Mouse (Mus musculus) lung, postnatal 4 days (tissue): Measurements from ENCODE around the gene Slc15a3.
A peak's percentile ranks its signal among the peaks of the same experiment; 100 is the strongest.

ENCODE experiments used
- DNase-seq, 2 experiments: peaks; one replicate each; pipeline ENCODE4 v3.0.0; 2021

Slc15a3 gene

GRCm38 (mm10) chr19:10869886-10870527 lies 30.5 kb downstream of the Slc15a3 start, which contains the start of gene Tmem132a:
TSS of gene Tmem132a (minus strand) at chr19:10869940.
- peak in 1 of 2 experiments; percentile 40 for DNase-seq

GRCm38 (mm10) chr19:10870676-10871075 lies 31.1 kb downstream of the Slc15a3 start:
- no peak for DNase-seq

- no peak for DNase-seq
Observed at GRCm38 (mm10) chr19:10871328-10871961, 31.9 kb downstream of the Slc15a3 start.

- peak in 1 of 2 experiments; percentile 73 for DNase-seq
Observed at GRCm38 (mm10) chr19:10878201-10878837, 38.8 kb downstream of the Slc15a3 start.

GRCm38 (mm10) chr19:10880085-10880974 lies 40.8 kb downstream of the Slc15a3 start:
- peak; percentile 82 for DNase-seq

- no peak for DNase-seq
Observed at GRCm38 (mm10) chr19:10880975-10881425, 41.5 kb downstream of the Slc15a3 start.

- peak; percentile 93 to 96 for DNase-seq
Observed at GRCm38 (mm10) chr19:10881426-10882154, 42.1 kb downstream of the Slc15a3 start, which contains the start of gene Tmem109. TSS of gene Tmem109 (minus strand) at chr19:10882001.

- DNase-seq, result no peak
Observed at GRCm38 (mm10) chr19:10892201-10892600, 52.7 kb downstream of the Slc15a3 start.

- peak; percentile 98 for DNase-seq
Observed at GRCm38 (mm10) chr19:10895016-10895528, 55.5 kb downstream of the Slc15a3 start, which contains the start of gene Prpf19. TSS of gene Prpf19 (plus strand) at chr19:10895231.

GRCm38 (mm10) chr19:10895708-10896107 lies 56.2 kb downstream of the Slc15a3 start:
- no peak for DNase-seq

GRCm38 (mm10) chr19:10896849-10897248 lies 57.3 kb downstream of the Slc15a3 start:
- DNase-seq, result no peak

- DNase-seq, result no peak
Observed at GRCm38 (mm10) chr19:10897491-10897890, 58.0 kb downstream of the Slc15a3 start.

- no peak for DNase-seq
Observed at GRCm38 (mm10) chr19:10900315-10900714, 60.8 kb downstream of the Slc15a3 start.

- no peak for DNase-seq
Observed at GRCm38 (mm10) chr19:10901046-10901445, 61.5 kb downstream of the Slc15a3 start.

GRCm38 (mm10) chr19:10904512-10904911 lies 65.0 kb downstream of the Slc15a3 start:
- no peak for DNase-seq

- DNase-seq, result peak; percentile 71 to 91
Observed at GRCm38 (mm10) chr19:10904927-10905727, 65.6 kb downstream of the Slc15a3 start.

GRCm38 (mm10) chr19:10905728-10906000 lies 66.1 kb downstream of the Slc15a3 start:
- no peak for DNase-seq

- DNase-seq, result peak; percentile 49 to 69
Observed at GRCm38 (mm10) chr19:10907891-10908290, 68.4 kb downstream of the Slc15a3 start.
